Mouse (Mus musculus) liver, embryonic 13.5 days (tissue): ENCODE data around the gene Tmem184a. TPM values are rescaled to one million over a fixed set of nuclear protein-coding genes. Genes with fewer than 3 reads are reported as not detected.

Experiments
- ATAC-seq: fragments of 200-750 bp; cut with Nextera tagmentation; 2 replicates; pipeline ENCODE4 v1.8.0; 2017; ENCODE audit warnings: low read depth, mild to moderate bottlenecking, moderate number of reproducible peaks, moderate library complexity
- DNase-seq: peaks from one replicate; pipeline ENCODE4 v3.0.0; 2022
- H3K27ac ChIP-seq: fragments of 300-500 bp; sonication (generic); 2 replicates; pipeline ENCODE4 v1.5.1; 2015; ENCODE audit warnings: moderate library complexity, mild to moderate bottlenecking, inconsistent platforms
- H3K27me3 ChIP-seq: fragments of 300-500 bp; sonication (generic); 2 replicates; pipeline ENCODE4 v1.6.1; 2015; ENCODE audit warnings: mild to moderate bottlenecking, inconsistent platforms
- H3K36me3 ChIP-seq: fragments of 300-500 bp; sonication (generic); 2 replicates; pipeline ENCODE4 v1.6.1; 2015; ENCODE audit warnings: mild to moderate bottlenecking, inconsistent platforms
- H3K4me1 ChIP-seq: fragments of 300-500 bp; sonication (generic); replicated peaks from 2 replicates; pipeline ENCODE4 v1.6.1; 2015; ENCODE audit warnings: inconsistent platforms
- H3K4me2 ChIP-seq: fragments of 300-500 bp; sonication (generic); 2 replicates; pipeline ENCODE4 v1.6.1; 2015; ENCODE audit warnings: inconsistent platforms, mild to moderate bottlenecking, moderate library complexity
- H3K4me3 ChIP-seq: fragments of 300-500 bp; sonication (generic); replicated peaks from 2 replicates; pipeline ENCODE4 v1.5.1; 2015; ENCODE audit warnings: mild to moderate bottlenecking, inconsistent platforms
- H3K9ac ChIP-seq: fragments of 300-500 bp; sonication (generic); 2 replicates; pipeline ENCODE4 v1.6.1; 2015; ENCODE audit warnings: mild to moderate bottlenecking, inconsistent platforms
- H3K9me3 ChIP-seq: fragments of 300-500 bp; sonication (generic); replicated peaks from 2 replicates; pipeline ENCODE4 v1.6.1; 2016; ENCODE audit warnings: inconsistent platforms
- WGBS: fragments of 180-500 bp; shearing (Covaris S2); methylation state at CpG from one replicate; pipeline ENCODE4 v1.1.7; 2015; ENCODE audit not compliant: insufficient replicate concordance; 5-methylcytosine and 5-hydroxymethylcytosine counted together
- microRNA-seq: library from miRNA; unstranded; fragments of <30 nt; microRNA quantifications from one replicate; pipeline ENCODE4, GENCODE M21; 2016
- polyA plus RNA-seq: library from polyadenylated mRNA; unstranded; fragments of >200 nt; fragmentation: Nextera tagmentation; extraction: Ambion mirVana; gene quantifications from 2 replicates; pipeline ENCODE4 v1.2.1, GENCODE M21; 2015

The Tmem184a gene
- polyA plus RNA-seq, 1 experiment from 2014 or later: 0.68 TPM

DNA sequence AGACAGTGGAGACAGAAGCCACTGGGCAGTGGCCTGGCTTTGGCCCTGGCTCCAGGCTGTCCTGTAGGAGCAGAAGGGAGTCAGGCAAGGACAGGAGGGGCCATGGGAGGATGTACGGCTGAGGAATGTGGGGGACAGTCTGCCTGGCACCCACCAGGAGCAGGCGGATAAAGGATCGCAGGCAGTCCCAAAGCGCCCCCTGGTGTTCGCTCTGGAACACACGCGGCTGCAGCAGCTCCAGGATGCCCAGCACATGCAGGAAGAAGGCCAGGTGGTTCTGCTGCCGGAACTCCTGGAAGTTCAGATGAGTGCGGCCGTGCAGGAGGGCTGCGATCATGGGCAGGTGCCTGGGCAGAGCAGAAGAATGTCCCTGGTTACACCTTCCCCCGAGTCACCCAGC is 65.0 kb downstream of the Tmem184a start:
- Histone ChIP-seq H3K9me3 (no peaks in the 10 kb centered on the region), H3K27me3 (no peaks in the 10 kb centered on the region), H3K4me1 (peaks cover 15% of the 10 kb centered on the region), H3K9ac (no peak overlapping the region), H3K4me2 (no peak overlapping the region), H3K27ac (no peak overlapping the region; the same call in 1 of the 2 replicates), H3K4me3 (no peak overlapping the region), H3K36me3 (peaks cover 93% of the 10 kb centered on the region)
- DNase-seq (peak; percentile 42), ATAC-seq (no peak)
- WGBS: 41% methylated on average over 12 of the region's 12 CpGs

Small RNA genes within 50 kb of the gene (microRNA-seq; reads per million reads assigned to microRNA genes)
- gene Mir7037: not detected

Other genes starting within 250 kb of the Tmem184a start
- gene Micall2, start 83.6 kb downstream of the Tmem184a start, polyA plus RNA-seq: 9.8 and 12.1 TPM in 2 replicates
- 12.7 and 13.8 TPM in 2 replicates for gene Ints1, start 44.2 kb downstream of the Tmem184a start, polyA plus RNA-seq
- gene Mafk, start 28.4 kb downstream of the Tmem184a start, polyA plus RNA-seq: 41.6 and 44.9 TPM in 2 replicates
- gene Gm26938, start 6.5 kb upstream of the Tmem184a start, polyA plus RNA-seq: not detected in 2 replicates
- gene Psmg3, start 7.0 kb upstream of the Tmem184a start, polyA plus RNA-seq: 68.7 and 70.5 TPM in 2 replicates
- gene Elfn1, start 88.0 kb upstream of the Tmem184a start, polyA plus RNA-seq: 0.03 and 0.06 TPM in 2 replicates